Mouse (Mus musculus) cerebellum, adult 2 months (tissue): ENCODE data around the gene Cntnap5a. TPM values are rescaled to one million over a fixed set of nuclear protein-coding genes. Genes with fewer than 3 reads are reported as not detected.

Experiments used
- DNase-seq, 2 experiments: peaks; one replicate each; pipeline ENCODE4 v3.0.0; 2021
- H3K27ac ChIP-seq: fragments of 200-500 bp; 2 replicates; pipeline ENCODE4 v1.5.1; 2012; ENCODE audit warnings: low read length, control low read depth, inconsistent platforms; ENCODE audit not compliant: insufficient read depth
- H3K27me3 ChIP-seq: fragments of 200-500 bp; 2 replicates; pipeline ENCODE4 v1.6.1; 2012; ENCODE audit warnings: inconsistent platforms, mild to moderate bottlenecking, low read length, moderate library complexity; ENCODE audit not compliant: control insufficient read depth, insufficient read depth
- H3K4me1 ChIP-seq: fragments of 200-500 bp; 2 replicates; pipeline ENCODE4 v1.6.1; 2011; ENCODE audit warnings: low read length; ENCODE audit not compliant: control insufficient read depth, insufficient read depth
- H3K4me3 ChIP-seq: fragments of 200-500 bp; replicated peaks from 2 replicates; pipeline ENCODE3; 2011; ENCODE audit warnings: mild to moderate bottlenecking, low read depth, low read length, control low read depth; ENCODE audit not compliant: insufficient read depth
- CTCF ChIP-seq: fragments of 200-500 bp; IDR thresholded peaks from 2 replicates; pipeline ENCODE4 v1.5.1; 2011; ENCODE audit warnings: low read depth, mild to moderate bottlenecking, control low read depth, low read length, moderate library complexity, borderline replicate concordance; ENCODE audit not compliant: insufficient read depth
- POLR2A ChIP-seq: fragments of 200-500 bp; IDR thresholded peaks from 2 replicates; pipeline ENCODE4 v1.6.1; 2011; ENCODE audit warnings: low read length, control low read depth, borderline replicate concordance; ENCODE audit not compliant: insufficient read depth
- WGBS: fragments of 180-500 bp; shearing (Covaris S2); methylation state at CpG from one replicate; pipeline ENCODE4 v1.1.7; 2018; 5-methylcytosine and 5-hydroxymethylcytosine counted together
- polyA plus RNA-seq: library from polyadenylated mRNA; depleted of rRNA; stranded (reverse); fragments of >200 nt; gene quantifications from 2 replicates; pipeline ENCODE4 v1.2.3, GENCODE M21; 2012

The Cntnap5a gene
- polyA plus RNA-seq, 1 experiment, result 4.8 TPM

DNA sequence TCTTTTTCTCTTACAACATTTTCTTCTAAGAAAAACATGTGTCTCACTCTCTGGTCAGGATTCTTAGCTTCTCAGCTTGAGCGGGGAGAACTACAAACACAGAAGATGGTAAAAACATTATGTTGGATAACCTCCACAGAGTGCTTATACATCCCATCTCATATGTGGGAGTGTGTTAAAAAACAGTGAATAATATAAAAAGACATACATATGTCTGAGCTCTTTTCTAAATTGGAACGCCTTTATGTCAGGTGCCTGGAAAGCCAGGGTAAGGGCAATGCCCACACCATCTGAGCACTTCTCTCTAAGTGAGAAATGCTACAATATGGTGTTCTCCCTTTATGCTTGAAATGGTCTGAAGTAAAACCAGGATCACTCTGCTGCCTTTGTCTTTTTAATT is 507.7 kb downstream of the Cntnap5a start:
- no peak for DNase-seq
- WGBS, result 93% methylated on average over 2 of the region's 2 CpGs
- TF ChIP-seq CTCF (no peak), POLR2A (no peak)
- Histone ChIP-seq H3K4me1 (no peaks in the 10 kb centered on the region), H3K4me3 (no peak overlapping the region), H3K27ac (no peak overlapping the region), H3K27me3 (no peaks in the 10 kb centered on the region)

- no peak overlapping the region for H3K27ac ChIP-seq
- no peaks in the 10 kb centered on the region for H3K4me1 ChIP-seq
- DNase-seq, result no peak
- H3K4me3 ChIP-seq, result no peak overlapping the region
- TF ChIP-seq POLR2A (no peak), CTCF (no peak)
- H3K27me3 ChIP-seq, result no peaks in the 10 kb centered on the region
Measured at GRCm38 (mm10) chr1:116216883-116217282, 532.3 kb downstream of the Cntnap5a start.

DNA sequence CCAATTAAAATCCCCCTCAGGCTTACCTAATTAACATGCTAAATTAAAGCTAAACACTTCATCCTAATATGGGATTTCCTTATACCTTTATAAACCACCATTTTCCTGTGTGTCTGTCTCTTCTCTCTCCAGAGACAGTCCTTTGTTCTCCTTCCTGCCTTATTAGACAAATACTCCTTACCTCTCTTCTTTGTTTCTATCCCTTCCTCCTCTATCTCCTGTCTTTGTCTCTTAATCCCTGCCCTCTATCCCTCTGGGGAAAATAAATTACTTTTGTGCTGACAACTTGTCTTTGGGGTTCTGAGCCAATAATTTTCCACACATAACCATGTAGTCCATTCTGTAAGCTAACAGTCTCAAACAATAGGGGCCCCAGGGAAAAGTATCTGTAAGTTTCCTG is 556.0 kb downstream of the Cntnap5a start:
- Histone ChIP-seq H3K4me3 (no peak overlapping the region), H3K27me3 (no peaks in the 10 kb centered on the region), H3K4me1 (no peaks in the 10 kb centered on the region), H3K27ac (no peak overlapping the region)
- DNase-seq, result no peak
- TF ChIP-seq CTCF (no peak), POLR2A (no peak)

GRCm38 (mm10) chr1:116243856-116244255 is 559.3 kb downstream of the Cntnap5a start:
- no peak for TF ChIP-seq POLR2A
- TF ChIP-seq CTCF, result no peak
- Histone ChIP-seq H3K4me3 (no peak overlapping the region), H3K27me3 (no peaks in the 10 kb centered on the region), H3K27ac (no peak overlapping the region), H3K4me1 (no peaks in the 10 kb centered on the region)
- WGBS, result 87% methylated on average over 2 of the region's 2 CpGs
- DNase-seq, result no peak

DNA sequence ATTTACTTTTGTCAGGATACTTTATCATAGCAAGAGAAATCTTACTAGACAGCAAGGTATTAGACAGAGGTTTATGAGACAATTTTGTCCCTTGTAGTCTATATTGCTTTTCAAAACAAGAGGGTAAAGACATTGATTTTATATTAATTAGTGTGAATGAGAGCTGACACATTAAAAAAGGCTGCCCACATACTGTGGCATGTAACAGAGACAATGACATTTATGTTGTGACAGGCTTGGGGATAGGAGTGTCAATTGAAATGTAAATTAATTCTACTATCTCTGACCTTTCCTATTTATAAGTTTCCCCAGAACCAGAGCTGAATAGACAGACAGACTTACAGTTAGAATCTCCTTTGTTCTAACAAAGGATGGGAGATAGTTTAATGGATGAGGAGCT is 596.6 kb downstream of the Cntnap5a start:
- Histone ChIP-seq H3K4me3 (no peak overlapping the region), H3K4me1 (no peaks in the 10 kb centered on the region), H3K27me3 (no peaks in the 10 kb centered on the region; the same call in 1 of the 2 replicates), H3K27ac (no peak overlapping the region)
- TF ChIP-seq CTCF (no peak), POLR2A (no peak)
- DNase-seq, result no peak

DNA sequence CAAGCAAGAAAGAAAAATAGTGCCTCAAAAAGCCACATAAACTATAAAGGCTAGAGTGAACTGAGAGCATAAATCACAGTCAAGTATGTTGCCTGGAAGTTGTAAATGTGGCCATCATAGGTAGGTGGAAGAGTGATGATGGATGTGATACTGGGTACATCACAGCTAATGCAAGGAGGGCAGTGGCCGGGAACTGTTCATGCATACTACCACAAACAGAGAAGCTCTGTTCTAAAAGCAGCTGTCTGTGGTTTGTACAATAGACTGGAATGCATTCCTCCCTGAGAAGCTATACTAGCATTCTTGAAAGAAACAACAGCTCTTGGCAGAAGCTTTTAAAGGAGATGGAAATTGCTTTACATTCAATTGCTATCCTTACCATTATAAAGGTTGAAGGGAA is 599.4 kb downstream of the Cntnap5a start:
- no peak overlapping the region for H3K27ac ChIP-seq
- no peaks in the 10 kb centered on the region for H3K4me1 ChIP-seq
- WGBS, result 39% methylated on average over 1 of the region's 1 CpGs
- no peak for DNase-seq
- H3K4me3 ChIP-seq, result no peak overlapping the region
- no peaks in the 10 kb centered on the region; the same call in 1 of the 2 replicates for H3K27me3 ChIP-seq
- no peak for TF ChIP-seq POLR2A
- TF ChIP-seq CTCF, result no peak

DNA sequence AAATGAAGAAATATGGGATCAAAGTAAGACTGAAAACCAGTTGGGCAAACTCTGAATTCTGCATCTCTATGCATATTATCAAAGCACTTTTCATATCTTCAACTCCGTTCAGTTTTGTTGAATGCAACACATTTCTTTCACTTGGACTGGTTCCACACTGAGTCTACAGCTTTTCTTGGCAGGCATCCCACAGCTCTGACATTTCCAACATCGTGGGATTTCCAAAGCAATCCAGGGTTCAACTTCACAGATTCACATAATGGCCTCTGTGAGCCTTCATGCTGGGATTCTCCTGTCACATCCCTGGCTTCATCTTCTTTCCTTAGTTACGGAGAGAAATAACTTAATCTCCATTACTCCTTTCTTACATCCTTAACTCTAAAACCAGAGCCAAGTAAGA is 622.0 kb downstream of the Cntnap5a start:
- Histone ChIP-seq H3K4me3 (no peak overlapping the region), H3K4me1 (no peaks in the 10 kb centered on the region), H3K27me3 (no peaks in the 10 kb centered on the region), H3K27ac (no peak overlapping the region)
- WGBS, result 9% methylated on average over 3 of the region's 3 CpGs
- no peak for DNase-seq
- TF ChIP-seq CTCF (no peak), POLR2A (no peak)

DNA sequence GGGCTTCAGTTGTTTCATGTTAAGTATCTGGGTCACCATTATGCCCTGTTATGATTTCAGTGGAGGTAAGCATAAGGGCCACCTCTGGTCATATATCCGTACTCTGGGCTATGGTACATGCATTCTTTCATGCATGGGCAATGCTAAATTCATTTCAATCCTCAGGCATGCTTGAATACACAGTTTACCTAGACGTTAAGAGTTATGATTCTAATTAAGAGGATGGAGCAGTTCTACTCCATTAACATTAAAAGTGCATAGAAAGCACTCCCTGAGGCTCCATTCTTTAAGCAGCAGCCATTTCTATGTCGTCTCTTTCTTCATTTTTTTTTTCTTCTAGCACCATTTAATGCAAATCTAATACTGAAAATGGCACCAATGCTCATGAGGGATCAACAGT is 627.0 kb downstream of the Cntnap5a start:
- TF ChIP-seq CTCF, result no peak
- no peak overlapping the region for H3K4me3 ChIP-seq
- WGBS, result 75% methylated on average over 3 of the region's 3 CpGs
- no peak for DNase-seq
- H3K27ac ChIP-seq, result no peak overlapping the region
- H3K4me1 ChIP-seq, result no peaks in the 10 kb centered on the region
- no peaks in the 10 kb centered on the region for H3K27me3 ChIP-seq

DNA sequence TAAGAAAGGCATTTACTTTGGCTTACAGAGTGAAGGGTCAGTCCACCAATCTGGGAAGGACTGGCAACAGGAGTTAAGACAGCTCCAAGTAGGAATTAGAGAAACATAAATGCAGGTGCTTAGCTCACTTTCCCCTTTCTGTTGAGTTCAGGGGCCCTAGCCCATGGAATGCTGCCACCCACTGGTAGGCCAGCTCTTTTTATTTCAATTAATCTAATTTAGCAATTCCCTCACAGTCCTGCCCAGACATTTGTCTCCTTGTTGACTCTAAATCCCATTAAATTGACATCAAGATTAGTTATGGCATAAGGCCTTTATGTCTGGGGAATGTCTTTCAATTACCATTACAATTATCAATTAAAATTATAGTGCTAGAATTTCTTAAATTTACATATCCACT is 628.7 kb downstream of the Cntnap5a start:
- H3K4me1 ChIP-seq, result no peaks in the 10 kb centered on the region
- no peak overlapping the region for H3K4me3 ChIP-seq
- H3K27me3 ChIP-seq, result no peaks in the 10 kb centered on the region
- H3K27ac ChIP-seq, result no peak overlapping the region
- DNase-seq, result peak in 1 of 2 experiments; percentile 1
- TF ChIP-seq CTCF, result 0 out of 2 replicates have a peak, but pooled peaks have one; percentile 15
- no peak for TF ChIP-seq POLR2A
